In genomic region chr11:78178859-78179437, GRCm38 (mm10) we compare ENCODE assay signal across 8 mouse cellular contexts. TPM values are rescaled to one million over a fixed set of nuclear protein-coding genes. Genes with fewer than 3 reads are reported as not detected.
DNase-seq lines count a peak whose midpoint lies in the region; ATAC-seq lines count a peak whose summit lies in the region.

No protein-coding gene starts in this region.

- peaks cover 63% of the 10 kb centered on the region for H3K4me1 ChIP-seq in liver, embryonic 13.5 days (replicated peaks)
- H3K4me1 ChIP-seq in neural tube, embryonic 13.5 days (replicated peaks) = peaks cover 66% of the 10 kb centered on the region

- H3K4me2 ChIP-seq in liver, embryonic 13.5 days = peak overlapping the region; percentile 81
- H3K4me2 ChIP-seq in neural tube, embryonic 13.5 days = peak overlapping the region; percentile 78

- under 1% methylated on average over 29 of the region's 29 CpGs for WGBS in liver, embryonic 13.5 days (ENCODE audit: insufficient replicate concordance)
- WGBS in neural tube, embryonic 13.5 days = 2% methylated on average over 29 of the region's 29 CpGs

- ATAC-seq in liver, embryonic 13.5 days (ENCODE audit: low read depth) = peak; percentile 4
- peak; percentile 10; the same call in 1 of the 2 replicates for ATAC-seq in neural tube, embryonic 13.5 days (ENCODE audit: low read depth)
- ATAC-seq in monocyte, adult 5-6 weeks (replicated peaks; ENCODE audit: insufficient number of reproducible peaks, low FRiP score, low TSS enrichment, poor library complexity, severe bottlenecking) = no peak

- DNase-seq in ovary, adult 18-20 months (ENCODE audit: low spot score) = peak; percentile 62
- DNase-seq in ovary, postnatal 10 days (ENCODE audit: low spot score) = no peak
- peak; percentile 77 for DNase-seq in brain, adult 2 months (ENCODE audit: low read depth, low spot score)
- peak; percentile 59 for DNase-seq in forelimb bud, embryonic 11.5 days (ENCODE audit: low read depth, low spot score)
- peak; percentile 85 for DNase-seq in kidney, adult 18-20 months
- DNase-seq in liver, embryonic 13.5 days = no peak

- peak overlapping the region; percentile 94 for H3K4me3 ChIP-seq in liver, embryonic 13.5 days (replicated peaks)
- H3K4me3 ChIP-seq in neural tube, embryonic 13.5 days = peak overlapping the region; percentile 52

- peak overlapping the region; percentile 100 for H3K27ac ChIP-seq in liver, embryonic 13.5 days
- peak overlapping the region; percentile 87 for H3K27ac ChIP-seq in neural tube, embryonic 13.5 days (replicated peaks)

- peak overlapping the region; percentile 99 for H3K9ac ChIP-seq in liver, embryonic 13.5 days
- H3K9ac ChIP-seq in neural tube, embryonic 13.5 days = peak overlapping the region; percentile 79

- H3K36me3 ChIP-seq in liver, embryonic 13.5 days = peaks cover 38% of the 10 kb centered on the region
- H3K36me3 ChIP-seq in neural tube, embryonic 13.5 days = peaks cover 28% of the 10 kb centered on the region

- H3K27me3 ChIP-seq in liver, embryonic 13.5 days = no peaks in the 10 kb centered on the region
- no peaks in the 10 kb centered on the region for H3K27me3 ChIP-seq in neural tube, embryonic 13.5 days

- H3K9me3 ChIP-seq in liver, embryonic 13.5 days (replicated peaks) = no peaks in the 10 kb centered on the region
- no peaks in the 10 kb centered on the region for H3K9me3 ChIP-seq in neural tube, embryonic 13.5 days

RNA-seq across cellular contexts. Expression of gene Tlcd1, which starts 2.4 kb away (rescaled TPM):
- polyA plus RNA-seq in liver, embryonic 13.5 days (2015; fragmentation: Nextera tagmentation; extraction: Ambion mirVana) = 50.3 and 54.3 TPM in 2 replicates
- polyA plus RNA-seq in neural tube, embryonic 13.5 days (2015; fragmentation: Nextera tagmentation; extraction: Ambion mirVana) = 10.2 and 11.1 TPM in 2 replicates
- 2.5 to 4.6 TPM (median 2.9 TPM) in 3 replicates for total RNA-seq in monocyte, adult 5-6 weeks (2017)

RNA-seq across cellular contexts. Expression of gene Nek8, which starts 2.5 kb away (rescaled TPM):
- polyA plus RNA-seq in liver, embryonic 13.5 days (2015; fragmentation: Nextera tagmentation; extraction: Ambion mirVana) = 8.9 and 9.2 TPM in 2 replicates
- 8.2 and 8.3 TPM in 2 replicates for polyA plus RNA-seq in neural tube, embryonic 13.5 days (2015; fragmentation: Nextera tagmentation; extraction: Ambion mirVana)
- 2.5 to 4.3 TPM (median 2.8 TPM) in 3 replicates for total RNA-seq in monocyte, adult 5-6 weeks (2017)

RNA-seq across cellular contexts. Expression of gene Rpl23a, which starts 4.4 kb away (rescaled TPM):
- 1,033 and 1,075 TPM in 2 replicates for polyA plus RNA-seq in liver, embryonic 13.5 days (2015; fragmentation: Nextera tagmentation; extraction: Ambion mirVana)
- 930 and 991 TPM in 2 replicates for polyA plus RNA-seq in neural tube, embryonic 13.5 days (2015; fragmentation: Nextera tagmentation; extraction: Ambion mirVana)
- 1,700 to 2,580 TPM (median 2,203 TPM) in 3 replicates for total RNA-seq in monocyte, adult 5-6 weeks (2017)

RNA-seq across cellular contexts. Expression of gene Rab34, which starts 9.3 kb away (rescaled TPM):
- polyA plus RNA-seq in liver, embryonic 13.5 days (2015; fragmentation: Nextera tagmentation; extraction: Ambion mirVana) = 13.5 and 15.6 TPM in 2 replicates
- 58.8 and 60.3 TPM in 2 replicates for polyA plus RNA-seq in neural tube, embryonic 13.5 days (2015; fragmentation: Nextera tagmentation; extraction: Ambion mirVana)
- total RNA-seq in monocyte, adult 5-6 weeks (2017) = not detected in 3 replicates

RNA-seq across cellular contexts. Expression of gene Traf4, which starts 13.6 kb away (rescaled TPM):
- 28.0 and 34.6 TPM in 2 replicates for polyA plus RNA-seq in liver, embryonic 13.5 days (2015; fragmentation: Nextera tagmentation; extraction: Ambion mirVana)
- polyA plus RNA-seq in neural tube, embryonic 13.5 days (2015; fragmentation: Nextera tagmentation; extraction: Ambion mirVana) = 128 and 131 TPM in 2 replicates
- total RNA-seq in monocyte, adult 5-6 weeks (2017) = 3.6 to 4.9 TPM (median 3.6 TPM) in 3 replicates

Comparison
In these comparisons a context has a peak if more than half of its experiments do, and no peak if none do; other contexts are left out.
1. DNase-seq: peak in ovary, adult 18-20 months (single experiment), brain, adult 2 months (single experiment), forelimb bud, embryonic 11.5 days (single experiment) and kidney, adult 18-20 months (single experiment); none in ovary, postnatal 10 days (single experiment) and liver, embryonic 13.5 days (single experiment).